Mouse (Mus musculus) bone marrow macrophage, adult 2 months (primary cell): Measurements from ENCODE around the gene Spag7. TPM values are rescaled to one million over a fixed set of nuclear protein-coding genes. Genes with fewer than 3 reads are reported as not detected.

Experiments used
- H3K27ac ChIP-seq: 2 replicates; pipeline ENCODE4 v1.5.1; 2012; ENCODE audit warnings: low read depth, low read length; ENCODE audit not compliant: insufficient read depth
- H3K4me1 ChIP-seq: 2 replicates; pipeline ENCODE4 v1.6.1; 2012; ENCODE audit warnings: low read length; ENCODE audit not compliant: control insufficient read depth, insufficient read depth
- H3K4me3 ChIP-seq: 2 replicates; pipeline ENCODE4 v1.5.1; 2012; ENCODE audit warnings: mild to moderate bottlenecking, low read length, moderate library complexity; ENCODE audit not compliant: insufficient read depth
- CTCF ChIP-seq: IDR thresholded peaks from 2 replicates; pipeline ENCODE4 v1.5.1; 2012; ENCODE audit warnings: low read depth, mild to moderate bottlenecking, low read length, moderate library complexity
- POLR2A ChIP-seq: IDR thresholded peaks from 2 replicates; pipeline ENCODE4 v1.6.1; 2012; ENCODE audit warnings: mild to moderate bottlenecking, low read depth, low read length, borderline replicate concordance
- polyA plus RNA-seq: library from polyadenylated mRNA; stranded (reverse); fragments of >200 nt; gene quantifications from 2 replicates; pipeline ENCODE4 v1.2.4, GENCODE M21; 2012; ENCODE audit not compliant: missing spikeins, insufficient read depth, insufficient read length

The Spag7 gene
- polyA plus RNA-seq, 1 experiment: 86.8 TPM

GRCm38 (mm10) chr11:70700613-70701012 lies 31.4 kb upstream of the Spag7 start:
- Histone ChIP-seq H3K4me1 (peaks cover 15% of the 10 kb centered on the region), H3K4me3 (peak overlapping the region; percentile 86), H3K27ac (peak overlapping the region; percentile 55)
- no peak for TF ChIP-seq CTCF
- TF ChIP-seq POLR2A: no peak

DNA sequence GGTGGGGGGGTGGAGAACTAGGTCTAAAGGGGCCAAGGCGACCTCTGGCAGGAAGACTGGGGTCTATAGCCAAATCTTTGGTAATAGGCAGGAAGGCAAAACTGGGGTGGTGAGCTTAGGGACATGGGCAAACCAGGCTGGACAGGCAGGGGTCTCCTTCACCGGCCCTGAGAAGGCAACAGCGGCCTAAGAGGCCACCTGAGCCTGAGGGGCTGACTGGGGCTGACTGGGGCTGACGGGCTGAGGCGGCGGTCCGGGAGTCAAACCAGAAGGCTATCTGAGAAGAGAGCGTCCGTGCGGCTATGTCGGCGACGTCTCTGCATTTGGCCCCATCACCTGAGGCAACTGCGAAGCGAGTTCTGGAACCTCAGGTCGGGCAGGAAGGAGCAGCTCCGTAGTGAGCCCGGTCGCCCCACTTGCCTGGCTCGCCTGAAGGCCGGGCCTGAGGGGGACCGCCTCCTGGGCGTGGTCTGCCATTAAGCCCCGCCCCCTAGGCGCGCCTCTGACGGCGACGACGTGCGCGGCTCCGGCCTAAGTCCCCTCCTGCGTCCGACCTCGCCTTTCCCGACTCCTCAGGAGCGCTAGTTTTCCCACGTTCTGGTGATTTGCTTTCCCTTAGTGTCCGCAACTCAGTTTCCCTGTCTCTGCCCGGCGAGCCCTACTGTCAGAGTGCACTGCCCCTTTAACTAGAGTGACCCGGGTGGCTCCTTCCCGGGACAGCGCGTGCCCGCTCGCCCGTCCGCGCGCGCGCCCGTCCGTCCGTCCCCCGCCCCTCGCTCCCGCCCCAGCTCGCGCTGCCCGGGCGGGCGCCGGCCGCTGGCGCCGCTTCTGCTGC lies 30.7 kb upstream of the Spag7 start, which contains the start of the genes Inca1 and Kif1c:
Gene Inca1 (minus strand): TSS at position 434 of the 835 bp plus-strand sequence.
Gene Kif1c (plus strand): TSS at position 827 of the 835 bp plus-strand sequence.
- Histone ChIP-seq H3K27ac (peak within 1 kb of the TSS; percentile 90), H3K4me1 (peaks cover 15% of the 10 kb centered on the region), H3K4me3 (peak within 1 kb of the TSS; percentile 86)
- TF ChIP-seq POLR2A (no peak), CTCF (no peak)

DNA sequence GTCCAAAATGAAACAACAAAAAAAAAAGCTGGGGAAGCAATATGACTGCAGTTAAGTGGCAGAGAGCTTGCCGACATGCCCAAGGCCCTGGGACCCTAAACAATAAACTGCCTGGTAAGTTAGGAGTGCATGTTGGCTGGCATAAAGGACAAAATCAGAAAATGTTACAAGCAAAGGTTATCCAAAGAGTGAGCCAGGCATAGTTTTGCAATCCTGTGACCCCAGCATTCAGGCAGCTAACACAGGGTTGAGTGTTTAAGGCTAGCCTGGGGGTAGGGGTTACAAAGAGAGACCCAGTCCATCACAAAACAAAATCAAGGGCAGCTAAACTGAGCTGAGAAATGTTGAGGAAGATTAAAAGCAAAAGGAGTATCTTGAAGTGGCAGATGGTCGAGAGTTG lies 29.8 kb upstream of the Spag7 start:
- H3K4me3 ChIP-seq: no peak overlapping the region
- no peak for TF ChIP-seq POLR2A
- no peak for TF ChIP-seq CTCF
- no peak overlapping the region for H3K27ac ChIP-seq
- H3K4me1 ChIP-seq: peaks cover 15% of the 10 kb centered on the region

- H3K4me1 ChIP-seq: peaks cover 8% of the 10 kb centered on the region
- no peak for TF ChIP-seq POLR2A
- H3K4me3 ChIP-seq: no peak overlapping the region
- no peak overlapping the region for H3K27ac ChIP-seq
These were observed 28.2 kb upstream of the Spag7 start for GRCm38 (mm10) chr11:70697376-70697775.

- H3K4me3 ChIP-seq: no peak overlapping the region
- peaks cover 8% of the 10 kb centered on the region for H3K4me1 ChIP-seq
- H3K27ac ChIP-seq: no peak overlapping the region
- no peak for TF ChIP-seq POLR2A
- TF ChIP-seq CTCF: no peak
These were observed 24.3 kb upstream of the Spag7 start for GRCm38 (mm10) chr11:70693504-70693903.

- no peak for TF ChIP-seq POLR2A
- no peak for TF ChIP-seq CTCF
- H3K4me1 ChIP-seq: peaks cover 28% of the 10 kb centered on the region
- no peak overlapping the region for H3K27ac ChIP-seq
- H3K4me3 ChIP-seq: no peak overlapping the region
These were observed 20.4 kb upstream of the Spag7 start for GRCm38 (mm10) chr11:70689578-70689977.

GRCm38 (mm10) chr11:70688372-70688771 lies 19.2 kb upstream of the Spag7 start:
- Histone ChIP-seq H3K4me1 (peaks cover 38% of the 10 kb centered on the region), H3K4me3 (peak overlapping the region; percentile 86), H3K27ac (peak overlapping the region; percentile 79)
- no peak for TF ChIP-seq POLR2A
- no peak for TF ChIP-seq CTCF

DNA sequence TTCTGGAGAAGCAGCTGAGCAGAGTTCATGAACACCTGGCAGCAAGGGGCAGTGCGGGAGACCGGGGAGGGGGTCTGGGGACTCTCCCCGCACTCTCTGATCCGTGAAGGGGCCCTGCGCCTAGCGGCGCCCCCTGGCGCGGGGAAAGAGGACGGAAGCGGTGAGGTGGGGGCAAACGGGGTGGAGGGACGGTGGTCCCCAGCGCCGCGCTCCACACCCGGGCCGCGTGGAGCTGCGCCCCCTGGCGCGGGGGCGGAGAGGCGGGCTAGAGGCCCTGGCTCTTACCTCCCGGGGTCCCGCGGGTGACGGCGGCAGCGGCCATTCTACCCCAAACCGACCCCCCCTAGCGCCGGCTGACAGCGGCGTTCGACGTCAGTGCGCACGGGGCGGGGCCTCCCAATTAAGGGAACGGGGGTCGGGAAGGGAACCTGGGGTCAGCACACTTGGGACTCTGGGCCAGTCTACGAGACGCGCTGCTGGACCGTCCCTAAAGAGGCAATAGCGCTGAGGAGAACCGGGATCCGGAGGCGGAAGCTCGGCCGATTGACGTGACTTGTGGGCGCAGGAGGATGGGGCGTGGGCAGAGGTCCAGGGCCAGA lies 18.5 kb upstream of the Spag7 start, which contains the start of gene Camta2:
Gene Camta2 (minus strand): TSS at position 505 of the 599 bp plus-strand sequence.
- TF ChIP-seq POLR2A: no peak
- peak; percentile 70 for TF ChIP-seq CTCF
- Histone ChIP-seq H3K4me1 (peaks cover 44% of the 10 kb centered on the region), H3K4me3 (peak within 1 kb of the TSS; percentile 86), H3K27ac (peak within 1 kb of the TSS; percentile 79)

DNA sequence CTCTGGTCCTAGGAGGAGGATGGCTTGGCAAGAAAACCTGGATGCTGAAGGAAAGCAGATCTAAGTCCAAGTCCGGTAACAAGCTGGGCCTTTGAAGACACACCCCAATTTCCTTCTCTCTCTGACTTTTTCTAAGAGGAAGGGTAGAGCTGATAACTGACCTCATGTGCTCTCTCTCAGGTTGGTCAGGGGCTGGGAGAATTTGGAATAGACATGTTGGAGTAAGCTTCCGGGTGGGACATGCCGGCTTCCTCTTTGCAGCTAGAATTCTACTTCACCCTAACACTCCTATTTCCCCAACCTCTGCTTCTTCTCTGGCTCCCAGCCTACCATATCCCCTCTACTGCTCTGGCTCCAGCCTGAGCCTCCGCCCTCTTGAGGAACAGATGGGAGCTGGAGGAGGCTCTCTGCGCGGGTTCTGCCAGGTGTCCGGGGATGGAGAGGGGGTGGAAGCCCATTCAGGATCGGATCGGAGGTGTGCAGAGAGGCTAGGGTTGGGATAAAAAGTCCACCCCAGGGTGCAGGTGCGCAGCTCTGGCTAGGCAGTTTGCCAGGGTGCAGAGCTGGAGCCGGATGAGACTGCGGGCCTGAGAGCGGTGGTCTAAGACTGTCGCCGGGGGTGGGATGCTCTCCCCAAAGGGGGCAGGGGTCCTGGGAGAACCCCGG lies 17.8 kb upstream of the Spag7 start:
- peak overlapping the region; percentile 79 for H3K27ac ChIP-seq
- peaks cover 51% of the 10 kb centered on the region for H3K4me1 ChIP-seq

GRCm38 (mm10) chr11:70683640-70684039 lies 14.4 kb upstream of the Spag7 start:
- Histone ChIP-seq H3K4me1 (peaks cover 69% of the 10 kb centered on the region), H3K27ac (peak overlapping the region; percentile 86), H3K4me3 (0 out of 2 replicates have a peak overlapping the region, but pooled peaks have one; percentile 5)
- TF ChIP-seq POLR2A (no peak), CTCF (no peak)

More for the DNA sequence above, 17.8 kb upstream of the Spag7 start:
- TF ChIP-seq POLR2A (no peak), CTCF (no peak)
- H3K4me3 ChIP-seq: peak overlapping the region; percentile 86
